Mouse (Mus musculus) myocyte (in vitro differentiated cells): Measurements from ENCODE around the gene Hist1h2af. TPM values are rescaled to one million over a fixed set of nuclear protein-coding genes. Genes with fewer than 3 reads are reported as not detected.
A peak's percentile ranks its signal among the peaks of the same experiment; 100 is the strongest.
"Not testable (repeated sequence)": the region's sequence is repeated elsewhere in the genome, so short reads cannot be mapped to it uniquely, and the experiment has no call there.

Source experiments
- H3K27me3 ChIP-seq: one replicate; pipeline ENCODE4 v1.6.1; 2011; ENCODE audit not compliant: control insufficient read depth, insufficient read depth, insufficient read length
- H3K36me3 ChIP-seq: one replicate; pipeline ENCODE4 v1.6.1; 2011; ENCODE audit not compliant: control insufficient read depth, insufficient read depth
- H3K4me2 ChIP-seq: one replicate; pipeline ENCODE4 v1.6.1; 2011; ENCODE audit warnings: low read depth, control low read depth
- H3K4me3 ChIP-seq: one replicate; pipeline ENCODE4 v1.5.1; 2011; ENCODE audit warnings: mild to moderate bottlenecking, control low read depth, moderate library complexity
- H3K79me2 ChIP-seq: one replicate; pipeline ENCODE4 v1.6.1; 2011; ENCODE audit not compliant: control insufficient read depth, insufficient read depth
- H3ac ChIP-seq: one replicate; pipeline ENCODE4 v1.6.1; 2011; ENCODE audit not compliant: control insufficient read depth, insufficient read length
- CEBPB ChIP-seq: IDR thresholded peaks from 2 replicates; pipeline ENCODE4 v1.6.1; 2011; ENCODE audit warnings: mild to moderate bottlenecking, moderate library complexity; ENCODE audit not compliant: poor library complexity, insufficient read depth, severe bottlenecking
- E2F4 ChIP-seq: IDR thresholded peaks from one replicate; pipeline ENCODE4 v1.6.1; 2011; ENCODE audit warnings: mild to moderate bottlenecking, control low read depth, moderate library complexity; ENCODE audit not compliant: insufficient read depth
- MAX ChIP-seq: IDR thresholded peaks from one replicate; pipeline ENCODE4 v1.6.1; 2011; ENCODE audit warnings: low read depth, mild to moderate bottlenecking, control low read depth
- MYOD1 ChIP-seq, 3 experiments: IDR thresholded peaks; one replicate each; pipeline ENCODE4 v1.6.1; 2011; ENCODE audit warnings: control low read depth in 2 of 3, low read depth in 2 of 3, mild to moderate bottlenecking in 2 of 3, moderate library complexity in 1 of 3; ENCODE audit not compliant: insufficient read length in 2 of 3, control insufficient read depth in 1 of 3
- MYOG ChIP-seq, 3 experiments: IDR thresholded peaks; one replicate each; pipeline ENCODE4 v1.6.1; 2011; ENCODE audit warnings: control low read depth in 2 of 3, low read depth in 2 of 3, mild to moderate bottlenecking in 2 of 3; ENCODE audit not compliant: insufficient read length in 2 of 3, control insufficient read depth in 1 of 3, insufficient read depth in 1 of 3
- POLR2A ChIP-seq: IDR thresholded peaks from one replicate; pipeline ENCODE4 v1.6.1; 2011; ENCODE audit warnings: low read depth, mild to moderate bottlenecking, control low read depth, moderate library complexity; ENCODE audit not compliant: insufficient read length
- POLR2AphosphoS2 ChIP-seq: IDR thresholded peaks from one replicate; pipeline ENCODE4 v1.6.1; 2011; ENCODE audit warnings: low read depth, control low read depth; ENCODE audit not compliant: insufficient read length
- REST ChIP-seq: IDR thresholded peaks from one replicate; pipeline ENCODE4 v1.6.1; 2011; ENCODE audit warnings: mild to moderate bottlenecking, control low read depth, moderate library complexity; ENCODE audit not compliant: insufficient read depth, insufficient read length
- SRF ChIP-seq: IDR thresholded peaks from one replicate; pipeline ENCODE4 v1.6.1; 2011; ENCODE audit warnings: low read depth; ENCODE audit not compliant: control insufficient read depth, insufficient read length
- TCF12 ChIP-seq: IDR thresholded peaks from one replicate; pipeline ENCODE4 v1.6.1; 2011; ENCODE audit warnings: mild to moderate bottlenecking, control low read depth; ENCODE audit not compliant: poor library complexity, insufficient read depth, severe bottlenecking
- TCF3 ChIP-seq: IDR thresholded peaks from one replicate; pipeline ENCODE4 v1.6.1; 2011; ENCODE audit warnings: low read depth, control low read depth; ENCODE audit not compliant: insufficient read length
- USF1 ChIP-seq: IDR thresholded peaks from one replicate; pipeline ENCODE4 v1.6.1; 2011; ENCODE audit warnings: low read depth, mild to moderate bottlenecking, control low read depth, moderate library complexity
- polyA plus RNA-seq: library from polyadenylated mRNA; unstranded; fragments of >200 nt; fragmentation: generic; extraction: Trizol; gene quantifications from one replicate; pipeline ENCODE4 v1.2.1, GENCODE M21; 2012; ENCODE audit warnings: missing spikeins

The Hist1h2af gene
- polyA plus RNA-seq, 1 experiment, result 24.4 TPM

GRCm38 (mm10) chr13:23551146-23551834 lies 17.6 kb downstream of the Hist1h2af start, which contains the start of gene Hist1h4f:
Gene Hist1h4f (minus strand): TSS chr13:23551648.
- H3K36me3 ChIP-seq, H3K79me2 ChIP-seq, H3ac ChIP-seq, H3K27me3 ChIP-seq: not testable (repeated sequence)
- Histone ChIP-seq H3K4me3 (peak within 1 kb of the TSS; percentile 17), H3K4me2 (peak within 1 kb of the TSS; percentile 62)
- TF ChIP-seq SRF, result peak; percentile 41
- TF ChIP-seq POLR2AphosphoS2, result peak; percentile 99
- peak; percentile 86 for TF ChIP-seq E2F4
- peak; percentile 92 for TF ChIP-seq POLR2A

- TF ChIP-seq REST (no peak), MAX (no peak), POLR2A (no peak), USF1 (no peak), SRF (no peak)
- H3K4me2 ChIP-seq, result peak overlapping the region; percentile 62
- H3K27me3 ChIP-seq, result no peaks in the 10 kb centered on the region
- no peak overlapping the region for H3ac ChIP-seq
- peak overlapping the region; percentile 17 for H3K4me3 ChIP-seq
- H3K36me3 ChIP-seq, result no peaks in the 10 kb centered on the region
- H3K79me2 ChIP-seq, result no peaks in the 10 kb centered on the region
These were observed 18.5 kb downstream of the Hist1h2af start for GRCm38 (mm10) chr13:23551931-23552914.

GRCm38 (mm10) chr13:23552962-23553361 lies 19.3 kb downstream of the Hist1h2af start, which contains the start of gene Hist1h1d:
Gene Hist1h1d (plus strand): TSS chr13:23553262.
- Histone ChIP-seq H3K4me2 (peak within 1 kb of the TSS; percentile 96), H3K4me3 (no peak within 1 kb of the TSS)
- TF ChIP-seq TCF3, result no peak
- TF ChIP-seq USF1, result no peak
- no peak for TF ChIP-seq REST
- TF ChIP-seq MYOG (IDR thresholded peaks at IDR 0.05; ENCODE audit: control insufficient read depth in 1 of 3, insufficient read depth in 1 of 3, insufficient read length in 2 of 3, low read depth in 2 of 3), result no peak
- TF ChIP-seq TCF12, result no peak

GRCm38 (mm10) chr13:23554393-23554792 lies 20.7 kb downstream of the Hist1h2af start:
- Histone ChIP-seq H3K36me3 (no peaks in the 10 kb centered on the region), H3K4me2 (peak overlapping the region; percentile 96), H3K27me3 (no peaks in the 10 kb centered on the region), H3ac (no peak overlapping the region), H3K4me3 (peak overlapping the region; percentile 52), H3K79me2 (no peaks in the 10 kb centered on the region)
- TF ChIP-seq MYOG (IDR thresholded peaks at IDR 0.05; ENCODE audit: control insufficient read depth in 1 of 3, insufficient read depth in 1 of 3, insufficient read length in 2 of 3, low read depth in 2 of 3) (no peak), SRF (no peak), MYOD1 (IDR thresholded peaks at IDR 0.05; ENCODE audit: control insufficient read depth in 1 of 3, insufficient read length in 2 of 3, low read depth in 2 of 3) (no peak), MAX (no peak)

More at GRCm38 (mm10) chr13:23552962-23553361, 19.3 kb downstream of the Hist1h2af start, which contains the start of gene Hist1h1d:
- H3K27me3 ChIP-seq, result no peaks in the 10 kb centered on the region
- H3K79me2 ChIP-seq, result no peaks in the 10 kb centered on the region
- no peaks in the 10 kb centered on the region for H3K36me3 ChIP-seq
- no peak within 1 kb of the TSS for H3ac ChIP-seq

- Histone ChIP-seq H3K36me3 (no peaks in the 10 kb centered on the region), H3K4me3 (peak overlapping the region; percentile 52), H3K79me2 (no peaks in the 10 kb centered on the region), H3K27me3 (no peaks in the 10 kb centered on the region), H3K4me2 (peak overlapping the region; percentile 96), H3ac (peak overlapping the region; percentile 9)
- no peak for TF ChIP-seq USF1
- no peak for TF ChIP-seq TCF3
- peak; percentile 75 for TF ChIP-seq POLR2A
- no peak for TF ChIP-seq SRF
- TF ChIP-seq TCF12, result no peak
- peak; percentile 93 for TF ChIP-seq POLR2AphosphoS2
- no peak for TF ChIP-seq MAX
- TF ChIP-seq MYOG (IDR thresholded peaks at IDR 0.05; ENCODE audit: control insufficient read depth in 1 of 3, insufficient read depth in 1 of 3, insufficient read length in 2 of 3, low read depth in 2 of 3), result peak in 1 of 3 experiments; percentile 1
- TF ChIP-seq MYOD1 (IDR thresholded peaks at IDR 0.05; ENCODE audit: control insufficient read depth in 1 of 3, insufficient read length in 2 of 3, low read depth in 2 of 3), result no peak
- peak; percentile 26; the same call in 1 of the 2 replicates for TF ChIP-seq CEBPB
- TF ChIP-seq E2F4, result no peak
- TF ChIP-seq REST, result no peak
These were observed 21.5 kb downstream of the Hist1h2af start for GRCm38 (mm10) chr13:23554925-23555838.
